Mouse (Mus musculus) neural tube, embryonic 12.5 days (tissue): Measurements from ENCODE around the gene Rtkn. TPM values are rescaled to one million over a fixed set of nuclear protein-coding genes. Genes with fewer than 3 reads are reported as not detected.

Experiments used
- ATAC-seq: fragments of 200-750 bp; cut with Nextera tagmentation; 2 replicates; pipeline ENCODE4 v1.8.0; 2017; ENCODE audit warnings: low read depth, mild to moderate bottlenecking, moderate TSS enrichment, moderate library complexity; ENCODE audit not compliant: low FRiP score
- H3K27ac ChIP-seq: fragments of 300-500 bp; sonication (generic); 2 replicates; pipeline ENCODE4 v1.5.1; 2016
- H3K27me3 ChIP-seq: fragments of 300-500 bp; sonication (generic); replicated peaks from 2 replicates; pipeline ENCODE4 v1.6.1; 2016; ENCODE audit warnings: mild to moderate bottlenecking
- H3K36me3 ChIP-seq: fragments of 300-500 bp; sonication (generic); 2 replicates; pipeline ENCODE4 v1.6.1; 2016; ENCODE audit warnings: mild to moderate bottlenecking
- H3K4me1 ChIP-seq: fragments of 300-500 bp; sonication (generic); 2 replicates; pipeline ENCODE4 v1.6.1; 2016
- H3K4me2 ChIP-seq: fragments of 300-500 bp; sonication (generic); replicated peaks from 2 replicates; pipeline ENCODE4 v1.6.1; 2016; ENCODE audit warnings: mild to moderate bottlenecking
- H3K4me3 ChIP-seq: fragments of 300-500 bp; sonication (generic); 2 replicates; pipeline ENCODE4 v1.5.1; 2016
- H3K9ac ChIP-seq: fragments of 300-500 bp; sonication (generic); 2 replicates; pipeline ENCODE4 v1.6.1; 2016; ENCODE audit warnings: mild to moderate bottlenecking
- H3K9me3 ChIP-seq: fragments of 300-500 bp; sonication (generic); 2 replicates; pipeline ENCODE4 v1.6.1; 2016; ENCODE audit warnings: mild to moderate bottlenecking
- WGBS: fragments of 180-500 bp; shearing (Covaris S2); methylation state at CpG from one replicate; pipeline ENCODE4 v1.1.7; 2016; 5-methylcytosine and 5-hydroxymethylcytosine counted together
- polyA plus RNA-seq: library from polyadenylated mRNA; unstranded; fragments of >200 nt; fragmentation: Nextera tagmentation; extraction: Ambion mirVana; gene quantifications from 2 replicates; pipeline ENCODE4 v1.2.1, GENCODE M21; 2016

Rtkn gene
- polyA plus RNA-seq, result 33.7 and 38.0 TPM in 2 replicates

- WGBS, result 65% methylated on average over 7 of the region's 7 CpGs
- peak within 1 kb of the TSS; percentile 69 for H3K4me2 ChIP-seq
- peaks cover 10% of the 10 kb centered on the region; the same call in 1 of the 2 replicates for H3K27me3 ChIP-seq
- H3K27ac ChIP-seq, result no peak within 1 kb of the TSS
- H3K4me1 ChIP-seq, result peaks cover 36% of the 10 kb centered on the region
- H3K9ac ChIP-seq, result peak within 1 kb of the TSS; percentile 83
- H3K4me3 ChIP-seq, result peak within 1 kb of the TSS; percentile 45
- ATAC-seq, result no peak
- no peaks in the 10 kb centered on the region for H3K36me3 ChIP-seq
- H3K9me3 ChIP-seq, result no peaks in the 10 kb centered on the region
These were observed at the start of gene Rtkn for GRCm38 (mm10) chr6:83134951-83135513. TSS of gene Rtkn (plus strand) at chr6:83135463.

- 0 out of 2 replicates have a peak within 1 kb of the TSS, but pooled peaks have one; percentile 17 for H3K9ac ChIP-seq
- H3K36me3 ChIP-seq, result peaks cover 4% of the 10 kb centered on the region
- no peak within 1 kb of the TSS for H3K27ac ChIP-seq
- no peak within 1 kb of the TSS for H3K4me3 ChIP-seq
- no peaks in the 10 kb centered on the region for H3K9me3 ChIP-seq
- WGBS, result 3% methylated on average over 42 of the region's 42 CpGs
- peaks cover 16% of the 10 kb centered on the region for H3K4me1 ChIP-seq
- peak within 1 kb of the TSS; percentile 45 for H3K4me2 ChIP-seq
- peaks cover 85% of the 10 kb centered on the region for H3K27me3 ChIP-seq
- ATAC-seq, result no peak
These were observed 48.9 kb upstream of the Rtkn start, which contains the start of gene Lbx2 for GRCm38 (mm10) chr6:83086121-83087035. TSS of gene Lbx2 (plus strand) at chr6:83086367.

DNA sequence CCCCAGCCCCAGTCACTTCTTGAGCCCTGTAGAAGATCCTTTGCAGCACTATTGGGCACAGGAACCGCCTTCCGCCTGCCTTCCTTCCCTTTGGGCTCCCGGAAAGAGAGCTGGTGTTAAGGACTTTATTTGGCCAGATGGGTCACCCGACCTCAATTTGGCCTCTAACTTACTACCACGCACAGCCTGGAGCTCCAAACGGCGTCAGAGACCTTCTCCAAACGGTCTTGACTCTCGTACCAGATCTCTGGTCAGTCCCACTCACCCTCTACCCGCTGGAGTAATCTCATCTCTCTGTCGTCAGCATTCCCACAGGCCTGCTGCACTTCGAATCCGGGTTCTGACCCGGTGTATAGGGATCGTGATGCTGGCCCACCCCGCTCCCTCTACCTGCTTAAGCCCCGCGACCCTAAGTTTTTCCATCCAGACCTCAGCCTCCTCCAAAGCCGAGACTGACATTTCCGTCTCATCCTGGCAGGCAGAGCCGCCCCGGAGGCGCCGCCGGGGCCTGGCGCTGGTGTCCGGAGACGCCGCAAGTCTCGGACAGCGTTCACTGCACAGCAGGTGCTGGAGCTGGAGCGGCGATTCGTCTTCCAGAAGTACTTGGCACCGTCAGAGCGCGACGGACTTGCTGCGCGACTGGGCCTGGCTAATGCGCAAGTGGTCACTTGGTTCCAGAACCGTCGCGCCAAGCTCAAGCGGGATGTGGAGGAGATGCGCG, 47.9 kb upstream of the Rtkn start:
- WGBS, result 2% methylated on average over 47 of the region's 47 CpGs
- peak overlapping the region; percentile 45 for H3K4me2 ChIP-seq
- H3K4me1 ChIP-seq, result peaks cover 16% of the 10 kb centered on the region
- ATAC-seq, result no peak
- H3K27me3 ChIP-seq, result peaks cover 80% of the 10 kb centered on the region
- H3K27ac ChIP-seq, result no peak overlapping the region
- no peaks in the 10 kb centered on the region; the same call in 1 of the 2 replicates for H3K36me3 ChIP-seq
- H3K4me3 ChIP-seq, result peak overlapping the region; percentile 16
- no peak overlapping the region for H3K9ac ChIP-seq
- H3K9me3 ChIP-seq, result no peaks in the 10 kb centered on the region

DNA sequence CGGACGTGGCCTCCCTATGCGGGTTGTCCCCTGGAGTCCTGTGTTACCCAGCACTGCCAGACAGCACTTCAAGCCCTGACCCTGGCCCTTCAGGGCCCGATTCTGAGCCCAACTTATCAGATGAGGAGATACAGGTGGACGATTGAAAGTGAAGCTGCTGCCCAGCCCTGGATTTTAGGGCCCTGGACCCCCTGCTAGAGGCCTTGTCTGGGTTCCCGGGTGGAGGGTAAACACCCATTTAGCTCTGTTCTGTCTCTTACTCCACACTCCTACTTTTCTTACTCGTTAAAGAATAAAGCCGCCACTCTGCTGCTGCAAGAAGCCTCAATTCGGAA, 47.4 kb upstream of the Rtkn start:
- ATAC-seq, result no peak
- peak overlapping the region; percentile 45 for H3K4me2 ChIP-seq
- H3K27me3 ChIP-seq, result peaks cover 75% of the 10 kb centered on the region
- H3K27ac ChIP-seq, result no peak overlapping the region
- H3K36me3 ChIP-seq, result no peaks in the 10 kb centered on the region
- H3K4me3 ChIP-seq, result 0 out of 2 replicates have a peak overlapping the region, but pooled peaks have one; percentile 16
- no peaks in the 10 kb centered on the region for H3K9me3 ChIP-seq
- 6% methylated on average over 9 of the region's 9 CpGs for WGBS
- H3K9ac ChIP-seq, result no peak overlapping the region
- peaks cover 16% of the 10 kb centered on the region for H3K4me1 ChIP-seq

GRCm38 (mm10) chr6:83092416-83093127, 42.7 kb upstream of the Rtkn start:
- H3K27me3 ChIP-seq, result peaks cover 29% of the 10 kb centered on the region
- 39% methylated on average over 6 of the region's 6 CpGs for WGBS
- no peaks in the 10 kb centered on the region for H3K36me3 ChIP-seq
- no peak for ATAC-seq
- no peaks in the 10 kb centered on the region for H3K9me3 ChIP-seq
- no peak overlapping the region for H3K27ac ChIP-seq
- H3K9ac ChIP-seq, result no peak overlapping the region
- H3K4me1 ChIP-seq, result peaks cover 2% of the 10 kb centered on the region
- H3K4me2 ChIP-seq, result no peak overlapping the region
- H3K4me3 ChIP-seq, result no peak overlapping the region

DNA sequence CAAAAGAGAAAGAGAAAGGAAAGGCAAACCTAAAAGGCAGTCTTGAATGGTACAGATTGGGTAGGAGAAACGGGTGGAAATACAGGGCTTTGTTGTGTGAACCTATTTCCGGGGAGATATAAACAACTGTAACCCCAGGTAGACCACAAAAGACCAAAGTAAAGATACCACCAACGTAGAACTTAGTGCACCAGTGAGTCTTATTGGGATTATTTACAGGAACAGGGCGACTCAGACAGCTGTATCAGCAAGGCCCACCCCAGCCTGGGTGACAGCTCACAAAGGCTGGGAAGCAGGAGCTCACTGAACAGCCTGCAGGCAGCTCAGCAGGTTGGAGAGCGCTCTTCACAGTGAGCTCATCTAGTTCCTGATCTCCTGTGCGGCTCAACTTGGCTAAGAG, 39.3 kb upstream of the Rtkn start:
- Histone ChIP-seq H3K4me3 (no peak overlapping the region), H3K4me1 (no peaks in the 10 kb centered on the region), H3K27me3 (peaks cover 2% of the 10 kb centered on the region; the same call in 1 of the 2 replicates), H3K4me2 (no peak overlapping the region), H3K9me3 (no peaks in the 10 kb centered on the region), H3K27ac (no peak overlapping the region), H3K9ac (no peak overlapping the region), H3K36me3 (no peaks in the 10 kb centered on the region)
- ATAC-seq, result no peak
- 54% methylated on average over 6 of the region's 6 CpGs for WGBS

- H3K9me3 ChIP-seq, result no peaks in the 10 kb centered on the region
- peaks cover 3% of the 10 kb centered on the region; the same call in 1 of the 2 replicates for H3K27me3 ChIP-seq
- H3K27ac ChIP-seq, result no peak overlapping the region
- H3K4me2 ChIP-seq, result no peak overlapping the region
- H3K4me1 ChIP-seq, result peaks cover 16% of the 10 kb centered on the region
- no peak overlapping the region for H3K9ac ChIP-seq
- no peak overlapping the region for H3K4me3 ChIP-seq
- WGBS, result 69% methylated on average over 2 of the region's 2 CpGs
- H3K36me3 ChIP-seq, result no peaks in the 10 kb centered on the region
- no peak for ATAC-seq
These were observed 36.9 kb upstream of the Rtkn start for GRCm38 (mm10) chr6:83098411-83098810.

DNA sequence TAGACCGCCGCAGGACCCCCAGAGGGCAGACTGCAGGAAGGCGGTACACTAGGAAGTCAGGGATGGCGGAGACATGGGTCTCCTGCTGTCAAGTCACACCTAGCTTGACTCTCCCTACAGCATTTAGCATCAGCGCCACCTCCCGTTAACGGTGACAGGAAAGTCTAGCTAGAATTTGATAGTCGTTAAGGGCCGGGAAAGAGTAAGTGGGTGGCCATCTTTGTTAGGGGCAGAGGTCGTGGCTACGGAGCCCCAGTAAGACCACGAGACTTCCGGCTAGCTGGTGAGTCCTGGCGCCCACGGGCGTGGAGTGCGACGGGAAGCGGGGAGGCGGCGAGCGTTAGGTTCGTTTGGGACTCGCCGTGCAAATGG, 34.0 kb upstream of the Rtkn start, which contains the start of the genes Ccdc142 and Gm42688:
Gene Ccdc142, plus strand, starts transcription at position 286 of the 372 bp plus-strand sequence.
Gene Gm42688, plus strand, starts transcription at position 302 of the 372 bp plus-strand sequence.
- peak within 1 kb of the TSS; percentile 85 for H3K9ac ChIP-seq
- peaks cover 3% of the 10 kb centered on the region; the same call in 1 of the 2 replicates for H3K27me3 ChIP-seq
- under 1% methylated on average over 25 of the region's 25 CpGs for WGBS
- H3K4me2 ChIP-seq, result peak within 1 kb of the TSS; percentile 99
- H3K9me3 ChIP-seq, result no peaks in the 10 kb centered on the region
- H3K4me1 ChIP-seq, result peaks cover 18% of the 10 kb centered on the region
- peaks cover 3% of the 10 kb centered on the region; the same call in 1 of the 2 replicates for H3K36me3 ChIP-seq
- peak; percentile 92 for ATAC-seq
- H3K4me3 ChIP-seq, result peak within 1 kb of the TSS; percentile 76
- H3K27ac ChIP-seq, result peak within 1 kb of the TSS; percentile 65; the same call in 1 of the 2 replicates

DNA sequence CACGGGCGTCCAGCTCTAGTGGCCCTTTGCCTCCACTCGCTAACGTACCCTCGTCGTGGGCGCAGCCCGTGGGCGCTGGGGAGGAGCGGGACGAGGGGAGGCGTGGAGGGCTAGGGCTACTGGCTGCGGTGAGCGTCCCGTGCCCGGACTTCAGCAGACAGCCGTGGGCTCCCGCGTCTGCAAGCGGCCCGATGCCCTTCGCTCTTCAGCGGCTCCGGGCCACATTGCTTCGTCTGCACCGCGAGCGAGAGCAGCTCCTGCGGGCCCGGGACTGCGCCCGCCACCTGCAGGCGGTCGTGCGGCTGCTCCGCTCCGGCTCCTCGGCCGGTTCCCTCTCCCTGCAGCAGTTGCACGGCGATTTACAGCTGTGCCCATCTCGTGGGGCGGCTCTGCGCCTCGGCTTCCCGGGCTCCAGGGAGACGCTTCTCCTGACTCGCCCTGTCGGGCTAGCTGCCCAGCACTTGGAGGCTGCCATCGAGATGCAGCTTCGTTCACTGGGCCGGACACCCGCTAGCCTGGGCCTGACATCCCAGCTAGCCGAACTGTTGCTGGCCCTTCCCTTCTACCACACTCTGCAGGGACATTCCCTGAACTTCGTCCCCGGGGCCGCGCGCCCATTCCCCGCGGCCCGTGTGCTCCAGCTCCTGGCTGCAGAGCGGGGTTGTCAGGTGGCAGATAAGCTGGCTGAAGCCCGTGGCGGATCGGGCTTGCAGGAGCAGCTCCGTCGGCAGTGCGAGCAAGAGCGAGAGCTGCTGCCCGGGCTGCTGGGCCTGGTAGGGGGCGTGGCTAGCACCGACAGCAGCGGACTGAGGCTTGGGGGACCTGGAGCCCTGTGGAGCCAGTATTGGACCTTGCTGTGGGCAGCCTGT, 33.3 kb upstream of the Rtkn start:
- Histone ChIP-seq H3K36me3 (peaks cover 3% of the 10 kb centered on the region; the same call in 1 of the 2 replicates), H3K27ac (peak overlapping the region; percentile 65; the same call in 1 of the 2 replicates), H3K4me1 (peaks cover 18% of the 10 kb centered on the region), H3K9me3 (no peaks in the 10 kb centered on the region), H3K9ac (peak overlapping the region; percentile 85), H3K4me2 (peak overlapping the region; percentile 99), H3K4me3 (peak overlapping the region; percentile 76), H3K27me3 (peaks cover 3% of the 10 kb centered on the region; the same call in 1 of the 2 replicates)
- ATAC-seq, result peak; percentile 79
- WGBS, result under 1% methylated on average over 74 of the region's 74 CpGs

DNA sequence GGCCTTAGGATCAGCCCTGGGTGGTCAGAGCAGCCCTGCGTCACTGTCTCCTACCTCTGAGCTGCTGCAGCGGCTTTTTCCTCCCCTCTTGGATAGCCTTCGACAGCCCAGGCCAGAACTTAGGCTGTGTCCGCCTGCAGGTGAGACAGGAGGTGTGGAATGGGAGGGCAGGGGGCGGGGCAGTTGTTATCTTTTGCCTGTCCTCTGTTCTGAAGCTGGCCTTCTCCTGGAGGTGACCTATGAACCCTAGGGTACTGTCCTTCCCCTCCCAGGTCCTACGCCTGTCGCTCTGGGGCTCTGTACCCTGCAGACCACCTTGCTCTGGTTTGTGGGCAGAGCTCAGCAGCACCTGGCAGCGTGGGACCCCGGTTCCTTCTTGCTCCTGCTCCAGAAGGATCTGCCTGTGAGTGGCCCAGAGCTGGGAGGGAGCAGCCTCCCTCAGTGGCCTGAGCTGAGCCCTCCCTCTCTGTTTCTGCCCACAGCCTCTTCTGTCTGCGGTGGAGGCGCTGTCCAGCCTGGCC, 32.1 kb upstream of the Rtkn start:
- WGBS, result 60% methylated on average over 10 of the region's 11 CpGs
- ATAC-seq, result no peak

More for the DNA sequence above, 32.1 kb upstream of the Rtkn start:
- no peak overlapping the region for H3K27ac ChIP-seq
- H3K9me3 ChIP-seq, result no peaks in the 10 kb centered on the region
- peaks cover 3% of the 10 kb centered on the region; the same call in 1 of the 2 replicates for H3K27me3 ChIP-seq
- peak overlapping the region; percentile 85 for H3K9ac ChIP-seq
- H3K4me1 ChIP-seq, result peaks cover 24% of the 10 kb centered on the region
- H3K4me3 ChIP-seq, result no peak overlapping the region
- peak overlapping the region; percentile 99 for H3K4me2 ChIP-seq
- peaks cover 7% of the 10 kb centered on the region; the same call in 1 of the 2 replicates for H3K36me3 ChIP-seq
